Mouse (Mus musculus): ENCODE measurements around the gene Krt25. TPM values are rescaled to one million over a fixed set of nuclear protein-coding genes. Genes with fewer than 3 reads are reported as not detected.

The Krt25 gene
- polyA plus RNA-seq, 1 experiment from 2014 or later = not detected

DNA sequence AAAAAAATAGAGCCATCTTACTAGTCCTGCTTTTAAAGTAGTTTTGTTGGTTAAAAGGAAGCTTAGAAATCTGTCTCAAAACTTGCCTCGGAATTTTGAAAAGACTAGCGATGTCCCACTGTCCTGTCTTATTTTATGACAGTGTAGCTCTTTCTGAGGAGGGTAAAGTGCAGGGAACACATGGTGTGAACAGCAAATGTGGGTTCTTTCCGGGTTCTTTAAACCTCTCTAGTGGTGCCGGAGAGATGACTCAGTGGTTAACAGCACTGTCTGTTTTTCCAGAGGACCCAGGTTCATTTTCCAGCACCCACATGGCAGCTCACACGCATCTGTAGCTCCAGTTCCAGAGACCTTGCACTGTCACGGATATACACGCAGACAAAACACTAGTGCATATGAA is 53.6 kb downstream of the Krt25 start:
- Histone ChIP-seq H3K4me2 (replicated peaks; ENCODE audit: low read depth, low read length) (no peak overlapping the region), H3K9ac (ENCODE audit: low read depth, low read length) (no peak overlapping the region), H3K9me3 (ENCODE audit: control insufficient read depth, low read length) (no peaks in the 10 kb centered on the region), H3K4me3 (ENCODE audit: low read depth, low read length) (no peak overlapping the region), H3K27ac (ENCODE audit: low read depth, low read length) (no peak overlapping the region), H3K36me3 (ENCODE audit: control insufficient read depth, insufficient read depth, low read length) (no peaks in the 10 kb centered on the region), H3K4me1 (replicated peaks; ENCODE audit: control insufficient read depth, insufficient read depth, low read length) (0 out of 2 replicates have a peak, but pooled peaks cover 2% of the 10 kb centered on the region), H3K27me3 (ENCODE audit: control insufficient read depth, insufficient read depth, low read length) (no peaks in the 10 kb centered on the region)
- DNase-seq (ENCODE audit: low spot score) (no peak), ATAC-seq (ENCODE audit: low FRiP score) (no peak)
- WGBS = 74% methylated on average over 7 of the region's 7 CpGs

DNA sequence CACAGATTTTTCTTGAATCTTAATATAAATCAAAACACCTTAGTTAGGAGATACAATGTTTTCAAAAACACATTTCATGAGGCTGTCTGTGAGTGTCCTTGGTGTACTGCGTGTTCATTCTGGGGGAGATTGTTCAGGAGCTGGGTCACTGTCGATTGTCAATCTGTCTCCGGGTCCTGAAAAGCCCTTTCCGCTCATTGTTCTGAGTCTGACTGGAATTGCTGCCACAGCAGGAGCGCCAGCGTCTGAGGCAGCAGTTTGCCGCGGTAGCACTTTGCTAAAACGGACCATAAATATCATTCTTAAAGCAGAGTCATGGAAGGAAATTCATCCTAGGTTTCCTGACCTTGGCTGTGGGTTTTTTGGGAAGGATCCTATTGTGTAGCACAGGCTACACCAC is 57.0 kb downstream of the Krt25 start:
- Histone ChIP-seq H3K27ac (ENCODE audit: low read depth, low read length) (no peak overlapping the region), H3K9ac (ENCODE audit: low read depth, low read length) (no peak overlapping the region), H3K4me1 (replicated peaks; ENCODE audit: control insufficient read depth, insufficient read depth, low read length) (0 out of 2 replicates have a peak, but pooled peaks cover 2% of the 10 kb centered on the region), H3K4me2 (replicated peaks; ENCODE audit: low read depth, low read length) (no peak overlapping the region), H3K9me3 (ENCODE audit: control insufficient read depth, low read length) (no peaks in the 10 kb centered on the region), H3K4me3 (ENCODE audit: low read depth, low read length) (no peak overlapping the region), H3K36me3 (ENCODE audit: control insufficient read depth, insufficient read depth, low read length) (no peaks in the 10 kb centered on the region), H3K27me3 (ENCODE audit: control insufficient read depth, insufficient read depth, low read length) (no peaks in the 10 kb centered on the region)
- no peak for ATAC-seq (ENCODE audit: low FRiP score)
- DNase-seq (ENCODE audit: low spot score) = peak; percentile 24
- 41% methylated on average over 9 of the region's 9 CpGs for WGBS

Other genes starting within 250 kb of the Krt25 start
- 0.50 and 1.1 TPM in 2 replicates for gene Tns4, start 233.6 kb downstream of the Krt25 start, polyA plus RNA-seq (2014; fragmentation: Nextera tagmentation; extraction: Ambion mirVana)
- 0.17 and 0.31 TPM in 2 replicates for gene Ccr7, start 167.9 kb downstream of the Krt25 start, polyA plus RNA-seq (2014; fragmentation: Nextera tagmentation; extraction: Ambion mirVana)
- 217 and 219 TPM in 2 replicates for gene Smarce1, start 91.9 kb downstream of the Krt25 start, polyA plus RNA-seq (2014; fragmentation: Nextera tagmentation; extraction: Ambion mirVana)
- gene Krt222, start 78.9 kb downstream of the Krt25 start, polyA plus RNA-seq (2014; fragmentation: Nextera tagmentation; extraction: Ambion mirVana) = 0.67 and 0.80 TPM in 2 replicates
- 0.10 TPM in 1 of 2 replicates, not detected in the other for gene Krt24, start 37.7 kb downstream of the Krt25 start, polyA plus RNA-seq (2014; fragmentation: Nextera tagmentation; extraction: Ambion mirVana)
- gene Krt26, start 15.0 kb upstream of the Krt25 start, polyA plus RNA-seq (2014; fragmentation: Nextera tagmentation; extraction: Ambion mirVana) = 0.12 and 0.24 TPM in 2 replicates
- gene Krt27, start 28.2 kb upstream of the Krt25 start, polyA plus RNA-seq (2014; fragmentation: Nextera tagmentation; extraction: Ambion mirVana) = not detected in 2 replicates
- gene Krt28, start 52.0 kb upstream of the Krt25 start, polyA plus RNA-seq (2014; fragmentation: Nextera tagmentation; extraction: Ambion mirVana) = 0.39 and 0.60 TPM in 2 replicates
- gene Krt10, start 66.4 kb upstream of the Krt25 start, polyA plus RNA-seq (2014; fragmentation: Nextera tagmentation; extraction: Ambion mirVana) = 27.8 and 35.1 TPM in 2 replicates
- not detected in 2 replicates for gene Krt12, start 99.3 kb upstream of the Krt25 start, polyA plus RNA-seq (2014; fragmentation: Nextera tagmentation; extraction: Ambion mirVana)
- gene Krt20, start 115.2 kb upstream of the Krt25 start, polyA plus RNA-seq (2014; fragmentation: Nextera tagmentation; extraction: Ambion mirVana) = 0.42 and 0.48 TPM in 2 replicates
- gene Krt23, start 170.2 kb upstream of the Krt25 start, polyA plus RNA-seq (2014; fragmentation: Nextera tagmentation; extraction: Ambion mirVana) = not detected in 2 replicates
- gene Krt39, start 198.4 kb upstream of the Krt25 start, polyA plus RNA-seq (2014; fragmentation: Nextera tagmentation; extraction: Ambion mirVana) = not detected in 2 replicates
- not detected in 2 replicates for gene Krt40, start 220.2 kb upstream of the Krt25 start, polyA plus RNA-seq (2014; fragmentation: Nextera tagmentation; extraction: Ambion mirVana)
- gene Krtap3-3, start 227.9 kb upstream of the Krt25 start, polyA plus RNA-seq (2014; fragmentation: Nextera tagmentation; extraction: Ambion mirVana) = not detected in 2 replicates
- gene Krtap3-2, start 233.9 kb upstream of the Krt25 start, polyA plus RNA-seq (2014; fragmentation: Nextera tagmentation; extraction: Ambion mirVana) = not detected in 2 replicates
- gene Gm11939, start 236.5 kb upstream of the Krt25 start, polyA plus RNA-seq (2014; fragmentation: Nextera tagmentation; extraction: Ambion mirVana) = not detected in 2 replicates
- gene Krtap3-1, start 243.7 kb upstream of the Krt25 start, polyA plus RNA-seq (2014; fragmentation: Nextera tagmentation; extraction: Ambion mirVana) = not detected in 2 replicates

All from hindbrain, embryonic 11.5 days (tissue).